Mouse (Mus musculus) T-helper 2 cell (primary cell): Measurements from ENCODE around the gene Dstyk.
"Not testable (repeated sequence)": the region's sequence is repeated elsewhere in the genome, so short reads cannot be mapped to it uniquely, and the experiment has no call there.

Experiments
- in situ Hi-C: fragments of 300-600 bp; cut with MboI, MseI; formaldehyde crosslinking; loops from one replicate; pipeline ENCODE4 v1.15.1; 2025; ENCODE audit warnings: high pct_unique_total_duplicates

Dstyk gene

DNA sequence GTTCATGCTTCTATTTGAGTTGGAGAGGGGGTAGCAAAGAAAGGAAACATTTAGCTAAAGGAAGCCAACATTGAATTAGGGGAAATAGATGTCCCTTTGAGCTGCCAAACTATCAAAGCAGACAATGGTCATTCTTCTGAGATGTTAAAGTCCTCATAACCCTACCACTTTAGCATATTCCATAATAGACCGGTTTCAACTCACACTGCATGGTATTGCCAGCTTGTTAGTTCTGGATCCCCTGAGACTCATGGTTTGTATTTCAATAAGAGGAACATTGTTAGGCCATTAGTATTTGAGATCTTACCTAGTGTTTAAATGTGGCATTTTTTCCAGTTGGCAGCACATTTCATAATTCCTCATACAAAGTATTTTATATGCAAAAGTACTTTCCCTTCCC, 19.6 kb downstream of the Dstyk start:
- in situ Hi-C loops, result no loop called here

DNA sequence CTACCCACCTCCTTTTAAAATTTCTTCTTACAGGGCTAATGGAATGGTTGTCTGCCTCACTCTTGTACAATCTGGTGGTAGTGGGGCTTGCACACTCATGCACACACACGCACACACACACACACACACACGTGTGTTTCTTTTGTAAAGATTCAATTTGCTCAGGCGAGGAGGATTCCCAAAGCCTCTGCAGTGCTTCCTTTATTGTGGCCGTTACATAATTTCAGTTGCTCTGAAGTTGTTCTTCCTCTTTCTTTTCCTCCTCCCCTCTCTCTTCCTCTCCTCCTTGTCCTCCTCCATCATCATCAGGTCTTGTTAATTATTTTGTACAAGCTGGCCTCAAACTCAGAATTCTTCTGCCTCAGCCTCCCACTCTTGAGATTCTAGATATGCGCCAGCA, 20.0 kb downstream of the Dstyk start:
- in situ Hi-C loops, result no loop called here

DNA sequence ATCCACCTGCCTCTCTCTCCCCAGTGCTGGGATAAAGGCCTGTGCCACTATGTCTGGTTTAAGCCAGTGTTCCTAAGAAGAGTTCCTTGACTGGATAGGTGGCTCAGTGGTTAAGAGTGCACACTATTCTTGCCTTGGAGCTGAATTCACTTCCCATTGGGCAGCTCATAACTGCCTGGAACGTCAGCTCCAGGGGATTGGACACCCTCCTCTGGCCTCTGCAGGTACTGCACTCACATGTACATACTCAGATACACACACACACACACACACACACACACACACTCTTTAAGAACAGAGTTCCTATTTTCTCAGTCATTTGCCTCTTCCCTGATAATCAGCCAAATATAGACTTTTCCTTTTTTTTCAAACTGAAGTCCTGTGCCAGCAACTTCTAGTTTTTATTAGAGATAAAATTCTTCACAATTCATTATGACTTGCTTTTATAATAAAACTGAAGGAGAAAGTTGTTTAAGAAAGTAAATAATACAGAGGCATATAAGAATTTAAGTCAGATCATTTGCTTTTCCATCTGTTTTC, 23.6 kb downstream of the Dstyk start:
- in situ Hi-C loops, result no loop called here

DNA sequence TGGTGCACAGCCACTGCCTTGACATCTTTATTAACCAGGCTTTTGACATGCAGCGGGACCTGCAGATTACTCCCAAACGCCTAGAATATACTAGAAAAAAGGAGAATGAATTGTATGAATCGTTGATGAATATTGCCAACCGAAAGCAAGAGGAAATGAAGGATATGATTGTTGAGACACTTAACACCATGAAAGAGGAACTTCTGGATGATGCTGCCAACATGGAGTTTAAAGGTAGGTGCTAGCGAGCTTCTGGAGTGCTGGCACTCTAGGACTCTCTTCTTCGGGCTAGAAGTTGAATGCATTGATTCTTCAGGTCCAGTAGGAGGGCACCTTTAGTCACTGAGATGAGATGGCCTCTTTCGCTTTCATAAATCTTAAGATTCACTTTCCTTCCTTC, 32.4 kb downstream of the Dstyk start:
- in situ Hi-C loops, result no loop called here

DNA sequence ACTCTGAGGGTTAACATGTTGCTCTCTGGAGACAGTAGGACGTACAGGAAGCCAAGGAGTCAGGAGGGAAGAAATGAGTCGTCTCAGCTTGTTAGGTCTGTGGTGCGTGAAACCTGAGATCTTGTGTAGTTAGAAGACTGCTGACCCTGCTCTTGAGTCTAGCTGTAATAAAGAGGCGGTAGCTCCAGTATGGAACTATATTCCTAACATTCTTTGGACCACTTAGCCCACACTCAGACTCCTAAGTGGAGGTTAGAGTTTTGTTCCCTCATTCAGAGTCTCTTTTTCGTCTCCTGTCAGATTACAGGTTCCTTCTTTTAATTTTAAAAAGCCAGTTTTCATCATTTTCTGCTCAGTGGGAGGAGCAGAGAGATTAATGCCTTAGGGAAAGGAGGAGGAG, 47.3 kb downstream of the Dstyk start:
- in situ Hi-C loops, result no loop called here

DNA sequence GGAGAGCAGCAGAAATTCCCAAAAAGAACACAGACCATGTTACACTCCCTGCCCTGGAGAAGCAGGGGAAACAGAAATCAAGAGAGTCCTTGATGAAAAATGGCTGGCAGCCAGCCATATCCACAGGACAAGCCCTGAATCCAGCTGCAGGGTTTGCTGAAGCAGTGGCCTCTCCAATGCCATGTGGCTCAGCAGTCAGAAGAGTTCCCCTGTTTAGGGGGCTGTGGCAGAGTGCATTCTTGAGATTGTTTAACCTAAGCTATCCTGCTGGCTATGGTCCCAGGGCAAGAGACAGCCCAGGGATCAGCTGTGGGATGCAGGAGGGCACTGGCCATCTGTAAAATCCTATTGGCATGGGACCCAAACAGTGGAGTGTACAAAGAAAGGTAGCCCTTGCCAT, 51.6 kb downstream of the Dstyk start:
- in situ Hi-C loops, result no loop called here

GRCm38 (mm10) chr1:132469519-132469918, 52.2 kb downstream of the Dstyk start:
- in situ Hi-C loops, result no loop called here

- in situ Hi-C loops, result not testable (repeated sequence)
These were observed 52.7 kb downstream of the Dstyk start for GRCm38 (mm10) chr1:132470031-132470430.

DNA sequence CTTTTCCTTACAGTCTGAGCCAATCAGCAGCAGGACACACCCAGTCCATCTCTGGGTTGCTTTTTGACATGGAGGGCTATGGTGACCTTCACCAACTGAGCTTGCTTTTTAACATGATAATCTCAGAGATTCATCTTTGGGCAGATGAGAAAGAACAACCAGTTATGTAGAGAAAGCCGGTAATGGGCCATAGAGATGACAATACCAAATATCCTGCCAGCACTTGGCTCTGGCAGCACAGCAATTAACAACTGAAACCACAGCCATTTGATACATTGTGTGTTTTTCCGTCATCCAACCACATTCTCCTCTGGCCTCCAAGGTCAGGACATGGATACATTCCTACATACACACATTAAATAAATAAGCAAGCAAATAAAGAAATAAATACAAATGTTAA, 53.7 kb downstream of the Dstyk start:
- in situ Hi-C loops, result no loop called here

DNA sequence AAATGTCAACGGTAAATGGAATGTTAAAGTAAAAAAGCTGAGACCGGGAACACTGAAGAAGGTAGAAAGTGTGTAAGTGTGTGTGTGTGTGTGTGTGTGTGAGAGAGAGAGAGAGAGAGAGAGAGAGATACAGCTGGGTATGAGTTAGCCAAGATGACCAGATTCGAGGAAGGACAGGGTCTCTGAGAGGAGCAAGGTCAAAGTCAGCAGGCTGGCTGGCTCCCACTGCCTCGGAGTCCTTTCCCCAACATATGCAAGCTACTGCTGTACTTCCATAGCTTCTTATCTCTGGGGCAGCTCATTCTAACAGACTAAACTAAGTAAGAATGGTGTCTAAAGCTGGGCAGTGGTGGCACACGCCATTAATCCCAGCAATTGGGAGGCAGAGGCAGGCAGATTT, 54.1 kb downstream of the Dstyk start:
- in situ Hi-C loops, result no loop called here

GRCm38 (mm10) chr1:132472537-132472936, 55.2 kb downstream of the Dstyk start:
- in situ Hi-C loops, result no loop called here

DNA sequence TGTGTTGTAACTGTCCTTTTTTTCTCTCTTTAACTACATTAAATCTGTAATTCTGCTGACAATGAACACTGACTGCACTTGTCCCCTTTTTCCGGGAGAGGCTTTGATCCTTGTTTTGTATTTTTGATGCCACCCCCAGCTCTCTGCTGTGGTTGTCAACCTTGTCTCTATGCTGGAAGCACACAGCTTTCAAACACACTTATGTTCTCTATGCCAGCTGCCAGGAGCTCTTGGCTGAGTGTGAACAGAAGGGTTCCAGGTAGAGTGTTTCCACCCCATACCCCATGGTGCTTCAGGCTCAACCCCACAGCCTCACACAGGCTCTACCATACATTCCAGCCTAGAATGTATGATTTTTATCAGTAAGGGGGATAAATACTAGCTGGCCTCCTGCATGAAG, 57.1 kb downstream of the Dstyk start:
- in situ Hi-C loops, result no loop called here

- in situ Hi-C loops, result loop anchor here (25.0 kb wide), 1 partner anchor 536 kb away; no protein-coding TSS in a partner anchor
These were observed 59.2 kb downstream of the Dstyk start for GRCm38 (mm10) chr1:132476575-132476927.

GRCm38 (mm10) chr1:132476928-132477691, 59.8 kb downstream of the Dstyk start, which contains the start of gene Rbbp5:
Rbbp5 (plus strand) TSS chr1:132477365.
- in situ Hi-C loops, result loop anchor here (25.0 kb wide), 1 partner anchor 535 kb away; no protein-coding TSS in a partner anchor

GRCm38 (mm10) chr1:132479438-132479837, 62.1 kb downstream of the Dstyk start:
- in situ Hi-C loops, result loop anchor here (25.0 kb wide), 1 partner anchor 533 kb away; no protein-coding TSS in a partner anchor

DNA sequence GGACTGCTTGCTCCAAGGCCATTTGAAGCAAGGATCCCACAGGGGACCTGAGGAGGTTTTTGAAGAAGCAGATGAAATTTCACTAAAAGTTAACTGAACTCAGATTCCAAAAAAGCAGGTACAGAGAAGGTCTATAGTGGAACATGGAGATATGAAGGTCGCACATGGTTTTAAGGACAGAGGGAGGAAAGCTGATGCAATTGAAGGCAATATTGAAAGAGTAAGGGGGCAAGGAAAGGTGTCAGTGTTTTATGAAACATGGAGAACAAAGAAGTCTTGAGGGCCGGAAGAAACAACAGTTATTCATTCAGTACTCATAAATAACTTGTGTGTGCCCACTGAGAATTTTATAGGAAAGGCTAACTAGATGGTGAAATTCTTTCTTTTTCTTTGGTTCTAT, 64.3 kb downstream of the Dstyk start:
- in situ Hi-C loops, result loop anchor here (25.0 kb wide), 1 partner anchor 531 kb away; no protein-coding TSS in a partner anchor

- in situ Hi-C loops, result loop anchor here (25.0 kb wide), 1 partner anchor 529 kb away; no protein-coding TSS in a partner anchor
These were observed 65.9 kb downstream of the Dstyk start for GRCm38 (mm10) chr1:132483234-132483633.

- in situ Hi-C loops, result loop anchor here (25.0 kb wide), 1 partner anchor 529 kb away; no protein-coding TSS in a partner anchor
These were observed 66.4 kb downstream of the Dstyk start for GRCm38 (mm10) chr1:132483759-132484158.

GRCm38 (mm10) chr1:132500535-132500934, 83.2 kb downstream of the Dstyk start:
- in situ Hi-C loops, result no loop called here

GRCm38 (mm10) chr1:132505155-132505554, 87.8 kb downstream of the Dstyk start:
- in situ Hi-C loops, result no loop called here

DNA sequence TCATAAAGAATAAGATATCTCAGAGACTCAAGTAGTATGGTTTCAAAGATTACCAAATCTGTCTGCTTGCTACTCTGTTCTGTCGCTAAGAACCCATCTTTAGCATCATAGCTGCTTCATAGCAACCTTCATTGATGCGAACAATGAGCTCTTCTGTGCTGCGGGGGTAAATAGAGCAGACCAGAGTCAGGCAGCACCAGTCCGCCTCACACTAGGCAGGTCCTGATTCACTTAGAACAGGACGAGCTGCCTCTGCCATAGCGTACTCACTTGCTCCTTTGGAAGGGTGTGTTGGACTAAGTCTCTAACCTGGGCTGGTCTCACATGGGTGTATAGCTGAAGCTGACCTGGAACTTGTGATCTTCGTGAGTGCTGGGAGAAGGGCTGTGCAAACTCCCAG, 88.7 kb downstream of the Dstyk start, which contains the start of gene Tmem81:
Gene Tmem81, plus strand, starts transcription at position 173 of the 400 bp plus-strand sequence.
- in situ Hi-C loops, result no loop called here

- in situ Hi-C loops, result no loop called here
These were observed 89.3 kb downstream of the Dstyk start for GRCm38 (mm10) chr1:132506656-132507055.

DNA sequence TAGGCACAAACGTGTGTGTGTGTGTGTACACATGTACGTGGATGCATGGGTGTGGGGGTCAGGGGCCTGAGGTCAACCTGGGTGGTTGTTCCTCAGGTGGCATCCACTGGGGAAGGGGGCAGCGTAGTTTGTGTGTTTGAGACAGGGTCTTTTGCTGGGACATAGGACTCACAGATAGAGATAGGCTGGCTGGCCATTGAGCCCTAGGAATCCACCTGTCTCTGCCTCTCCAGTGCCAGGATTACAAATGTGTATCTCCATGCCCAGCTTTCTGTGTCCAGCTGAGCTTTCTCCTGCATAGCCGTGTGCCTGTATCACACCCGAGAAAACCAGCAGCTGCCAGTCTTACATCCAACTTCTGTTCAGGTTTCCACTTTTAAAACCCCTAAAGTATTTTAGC, 92.4 kb downstream of the Dstyk start:
- in situ Hi-C loops, result no loop called here
